Mouse (Mus musculus): Measurements from ENCODE around the gene Pter. TPM values are rescaled to one million over a fixed set of nuclear protein-coding genes. Genes with fewer than 3 reads are reported as not detected.

Gene Pter
- total RNA-seq, 2 experiments from 2014 or later: 1.0 to 2.2 TPM

DNA sequence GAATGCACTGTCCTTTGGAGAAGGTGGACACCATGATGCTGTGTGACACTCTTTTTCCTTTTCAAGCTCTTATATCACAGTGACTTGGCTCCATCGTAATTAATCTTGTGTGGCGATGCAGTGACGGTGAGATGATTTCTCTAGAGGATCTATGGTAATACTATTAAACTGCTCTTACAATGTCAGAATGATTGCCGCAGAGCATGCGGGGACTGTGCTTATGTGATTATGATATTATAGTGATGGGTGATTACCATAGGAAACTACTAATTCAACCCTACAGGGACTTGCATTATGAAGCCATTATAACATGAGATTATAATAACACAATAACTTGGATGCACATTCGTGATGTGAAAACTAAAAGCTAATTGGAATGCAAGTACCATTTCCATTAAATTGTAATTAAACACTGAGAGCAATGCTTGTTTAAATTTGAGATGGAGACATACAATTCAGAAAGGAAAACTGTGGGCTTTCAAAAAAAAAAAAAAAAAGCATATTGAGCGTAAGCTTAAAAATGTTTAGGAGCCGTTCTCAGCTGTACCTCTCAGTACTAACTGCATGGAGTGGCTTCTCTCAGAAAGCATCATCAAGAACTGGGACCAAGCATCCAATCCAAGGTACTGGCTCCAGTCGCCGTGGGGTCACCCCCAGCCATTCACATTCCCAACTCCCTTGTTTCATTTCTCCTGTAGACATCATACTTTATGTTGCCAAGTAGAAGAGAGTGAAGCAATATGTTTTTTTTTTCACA lies 13.8 kb downstream of the Pter start:
- no peak for DNase-seq (ENCODE audit: extremely low spot score in 1 of 2, low spot score in 2 of 2)
- Histone ChIP-seq H3K27ac (no peak overlapping the region), H3K4me3 (no peak overlapping the region)
- intact Hi-C loops (cut with DNase I): no loop called here
- TF ChIP-seq CTCF (IDR thresholded peaks at IDR 0.05): no peak

DNA sequence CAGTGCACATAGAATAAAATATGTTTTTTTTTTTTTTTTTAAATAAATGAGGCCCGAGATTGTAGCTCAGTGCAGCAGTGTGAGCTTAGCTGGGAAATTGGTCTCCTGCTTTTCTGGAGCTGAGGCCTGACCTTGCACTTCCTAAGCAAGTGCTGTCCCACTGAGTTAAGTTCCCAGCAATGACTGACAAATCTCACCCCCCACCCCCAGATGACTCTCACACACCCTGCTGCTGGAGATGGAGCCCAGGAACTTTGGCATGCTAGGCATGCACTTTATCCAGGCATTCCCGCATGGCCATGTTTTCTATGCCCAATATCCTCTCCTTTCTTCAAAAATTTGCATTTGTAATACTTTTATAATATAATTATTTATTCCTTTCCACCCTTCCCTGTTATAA lies 14.8 kb downstream of the Pter start:
- Histone ChIP-seq H3K27ac (no peak overlapping the region), H3K4me3 (no peak overlapping the region)
- no peak for TF ChIP-seq CTCF (IDR thresholded peaks at IDR 0.05)
- DNase-seq (ENCODE audit: extremely low spot score in 1 of 2, low spot score in 2 of 2): no peak
- intact Hi-C loops (cut with DNase I): no loop called here

DNA sequence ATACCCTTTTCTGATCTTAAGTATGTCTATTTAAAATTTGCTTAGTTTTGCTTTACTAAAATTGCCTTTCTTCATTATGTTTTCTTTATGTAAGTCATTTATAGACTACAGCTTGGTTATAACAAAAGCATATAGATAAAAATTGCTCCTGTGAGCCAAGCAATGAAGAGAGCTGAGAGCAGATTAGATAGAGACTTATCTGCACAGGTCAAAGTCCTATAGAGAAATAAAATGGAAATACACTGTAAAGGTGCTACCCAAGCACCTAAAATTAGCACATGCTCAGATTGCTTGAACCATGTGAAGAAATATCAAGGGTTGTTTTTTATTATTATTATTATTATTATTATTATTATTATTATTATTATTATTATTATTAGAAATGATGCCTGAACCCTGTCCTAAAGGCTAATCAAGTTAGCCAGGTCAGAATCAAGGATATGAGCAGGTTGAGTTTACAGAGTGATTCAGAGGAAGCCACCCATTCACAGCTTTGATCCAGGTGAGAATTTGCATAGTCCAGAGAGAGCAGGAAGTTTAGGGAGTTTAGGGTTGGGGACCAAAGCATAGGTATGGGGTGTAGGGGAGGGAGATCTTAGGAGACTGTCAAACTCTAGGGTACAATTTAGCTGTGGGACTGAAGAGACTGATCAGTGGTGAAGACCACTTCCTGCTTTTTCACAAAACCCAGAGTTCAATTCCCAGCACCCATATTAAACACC lies 33.0 kb downstream of the Pter start:
- intact Hi-C loops (cut with DNase I): no loop called here
- Histone ChIP-seq H3K4me3 (no peak overlapping the region), H3K27ac (no peak overlapping the region)
- DNase-seq (ENCODE audit: extremely low spot score in 1 of 2, low spot score in 2 of 2): no peak
- TF ChIP-seq CTCF (IDR thresholded peaks at IDR 0.05): no peak

DNA sequence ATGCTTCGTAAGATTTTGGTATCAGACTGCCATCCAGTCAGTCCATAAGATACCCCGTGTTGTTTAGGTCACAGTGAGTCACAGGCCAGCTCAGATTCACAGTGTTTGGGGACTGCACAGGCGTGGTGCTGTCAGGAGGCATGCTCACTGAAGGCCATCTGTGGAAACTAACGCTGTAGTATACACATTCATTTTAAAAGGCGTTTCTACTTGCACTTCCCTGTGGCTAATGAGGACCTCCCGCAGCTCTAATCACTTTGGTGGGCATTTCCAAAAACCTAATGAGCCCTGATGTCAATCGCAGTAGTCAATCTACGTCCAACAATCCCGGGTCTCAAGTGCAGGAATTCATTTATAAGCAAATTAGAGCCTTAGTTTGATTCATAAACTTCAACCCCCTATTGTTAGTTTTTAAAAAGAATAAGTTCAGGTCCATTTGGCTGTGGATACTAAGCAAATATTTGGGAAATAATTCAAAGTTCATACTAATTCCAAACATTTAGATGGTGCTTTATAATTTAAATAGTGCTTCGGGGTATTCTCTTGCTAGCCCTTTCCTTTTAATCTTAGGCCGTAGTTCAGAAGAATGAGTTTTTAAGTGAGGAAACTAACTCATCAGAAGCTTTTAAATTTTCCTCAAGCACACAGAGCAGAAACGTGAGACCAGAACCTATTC lies 46.3 kb downstream of the Pter start:
- no peak for TF ChIP-seq CTCF (IDR thresholded peaks at IDR 0.05)
- H3K4me3 ChIP-seq: no peak overlapping the region
- intact Hi-C loops (cut with DNase I): no loop called here
- H3K27ac ChIP-seq: no peak overlapping the region
- no peak for DNase-seq (ENCODE audit: extremely low spot score in 1 of 2, low spot score in 2 of 2)

DNA sequence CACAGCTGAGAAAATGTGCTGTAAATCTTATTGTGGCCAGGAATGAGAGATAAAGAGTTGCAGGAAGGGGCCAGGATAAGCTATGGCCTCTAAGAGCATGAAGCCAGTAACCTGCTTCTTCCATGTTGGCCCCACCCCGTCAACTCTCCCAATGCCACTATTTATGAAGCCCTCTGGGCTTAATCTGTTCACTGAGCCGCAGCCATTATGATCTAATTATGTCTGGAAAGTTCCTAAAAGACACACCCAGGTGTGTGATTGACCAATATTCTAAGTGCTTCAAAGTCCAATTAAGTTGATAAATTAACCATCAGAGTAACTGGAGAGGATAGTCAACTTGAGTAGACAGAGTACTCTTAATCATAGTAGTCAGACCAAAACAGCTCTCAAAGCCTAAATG lies 49.9 kb downstream of the Pter start:
- DNase-seq (ENCODE audit: extremely low spot score in 1 of 2, low spot score in 2 of 2): no peak
- TF ChIP-seq CTCF (IDR thresholded peaks at IDR 0.05): no peak
- Histone ChIP-seq H3K27ac (no peak overlapping the region), H3K4me3 (no peak overlapping the region)
- intact Hi-C loops (cut with DNase I): no loop called here

DNA sequence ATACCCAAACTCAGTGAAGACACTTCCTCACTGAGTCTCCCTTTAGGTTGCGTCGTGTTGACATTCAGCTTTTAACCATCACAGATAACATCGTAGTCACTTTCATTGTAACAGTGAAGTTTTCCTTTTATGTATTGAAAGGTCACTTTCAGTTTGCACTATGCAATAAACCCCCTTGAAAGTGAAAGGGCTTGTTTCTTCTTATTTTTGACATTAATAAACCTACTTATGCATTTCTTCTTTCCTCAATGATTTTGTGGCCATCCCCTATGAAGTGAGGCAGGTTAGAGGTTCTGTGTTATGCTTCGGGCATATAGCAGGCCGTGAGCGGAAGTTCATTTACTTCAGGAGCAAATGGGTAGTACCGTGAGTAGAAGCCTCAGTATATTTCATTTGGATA lies 53.5 kb downstream of the Pter start:
- intact Hi-C loops (cut with DNase I): no loop called here
- no peak for DNase-seq (ENCODE audit: extremely low spot score in 1 of 2, low spot score in 2 of 2)
- TF ChIP-seq CTCF (IDR thresholded peaks at IDR 0.05): no peak
- no peak overlapping the region for H3K27ac ChIP-seq
- no peak overlapping the region for H3K4me3 ChIP-seq

DNA sequence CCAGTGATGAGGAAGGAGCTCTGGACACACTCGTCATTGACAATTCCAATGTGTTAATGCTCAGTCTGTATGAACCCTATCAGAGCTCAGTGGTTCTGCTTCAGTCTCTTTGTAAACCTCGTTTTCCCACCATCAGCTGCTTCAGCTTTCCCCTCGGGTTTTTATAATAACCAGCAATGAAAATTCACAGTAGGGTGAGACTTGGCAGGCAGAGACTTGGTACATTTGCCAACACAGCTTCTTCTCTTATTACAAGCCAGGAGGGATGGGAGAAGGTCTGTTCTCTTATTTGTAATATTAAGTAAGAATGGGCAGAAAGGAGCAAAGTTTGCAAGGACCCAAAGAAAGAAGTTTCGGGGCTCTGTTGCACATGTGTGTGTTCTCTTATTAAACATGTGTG lies 54.9 kb downstream of the Pter start:
- H3K4me3 ChIP-seq: no peak overlapping the region
- intact Hi-C loops (cut with DNase I): no loop called here
- DNase-seq (ENCODE audit: extremely low spot score in 1 of 2, low spot score in 2 of 2): no peak
- TF ChIP-seq CTCF (IDR thresholded peaks at IDR 0.05): no peak
- no peak overlapping the region for H3K27ac ChIP-seq

DNA sequence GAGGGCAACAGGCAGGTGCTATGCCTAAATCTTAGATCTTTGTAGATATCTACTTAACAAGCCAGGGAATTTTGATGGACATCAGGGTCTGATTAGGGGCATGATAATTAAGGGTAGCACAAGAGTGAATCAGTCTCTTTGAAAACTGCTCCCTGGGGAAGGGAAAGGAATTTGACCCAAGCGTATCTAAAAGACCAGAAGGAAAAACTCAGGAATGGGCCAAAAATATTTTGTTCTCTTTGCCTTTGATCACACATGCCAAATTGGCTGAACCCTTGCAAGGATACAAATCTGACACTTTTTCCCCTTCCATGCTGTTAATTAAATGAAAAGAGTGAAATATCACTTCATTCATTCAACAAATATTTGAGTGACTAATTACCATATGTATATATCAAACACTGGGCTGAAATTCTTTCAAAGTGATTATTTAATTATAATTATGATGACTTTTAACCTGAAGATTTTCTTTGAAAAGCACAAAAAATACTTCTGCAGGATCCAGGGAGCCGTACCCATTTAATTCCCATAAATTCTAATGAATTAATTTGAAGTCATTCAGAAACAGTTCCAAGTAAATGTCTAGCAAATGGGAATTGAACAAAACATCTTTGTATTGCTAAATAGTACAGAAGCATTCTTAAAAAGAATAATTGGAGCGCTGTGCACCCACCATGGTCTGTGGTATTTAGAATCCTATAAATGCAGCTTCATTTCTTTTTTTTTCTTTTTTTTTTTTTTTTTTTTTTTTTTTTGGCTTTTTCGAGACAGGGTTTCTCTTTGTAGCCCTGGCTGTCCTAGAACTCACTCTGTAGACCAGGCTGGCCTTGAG lies 61.3 kb downstream of the Pter start:
- Histone ChIP-seq H3K27ac (no peak overlapping the region), H3K4me3 (no peak overlapping the region)
- no peak for DNase-seq (ENCODE audit: extremely low spot score in 1 of 2, low spot score in 2 of 2)
- intact Hi-C loops (cut with DNase I): no loop called here
- TF ChIP-seq CTCF (IDR thresholded peaks at IDR 0.05): no peak

DNA sequence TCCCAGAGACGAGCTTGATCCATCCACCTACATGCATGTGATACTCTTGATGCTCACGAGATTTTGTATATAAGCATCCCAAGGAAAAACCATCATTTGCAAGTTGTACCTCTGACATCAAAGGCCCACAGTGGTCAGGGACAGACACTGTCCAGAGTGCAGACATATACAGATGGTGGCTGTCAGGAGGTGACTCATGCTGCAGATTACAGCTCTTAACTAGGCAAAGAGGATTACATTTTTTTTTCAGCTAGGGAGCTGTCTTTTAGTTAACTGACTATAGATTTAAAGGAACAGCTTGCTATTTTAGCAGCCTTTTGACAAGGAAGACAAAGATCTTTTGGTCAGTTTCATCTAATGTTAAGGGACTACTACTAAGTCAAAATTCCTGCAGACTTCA lies 76.2 kb downstream of the Pter start:
- TF ChIP-seq CTCF (IDR thresholded peaks at IDR 0.05): no peak
- H3K4me3 ChIP-seq: no peak overlapping the region
- intact Hi-C loops (cut with DNase I): no loop called here
- H3K27ac ChIP-seq: no peak overlapping the region
- DNase-seq (ENCODE audit: extremely low spot score in 1 of 2, low spot score in 2 of 2): no peak

DNA sequence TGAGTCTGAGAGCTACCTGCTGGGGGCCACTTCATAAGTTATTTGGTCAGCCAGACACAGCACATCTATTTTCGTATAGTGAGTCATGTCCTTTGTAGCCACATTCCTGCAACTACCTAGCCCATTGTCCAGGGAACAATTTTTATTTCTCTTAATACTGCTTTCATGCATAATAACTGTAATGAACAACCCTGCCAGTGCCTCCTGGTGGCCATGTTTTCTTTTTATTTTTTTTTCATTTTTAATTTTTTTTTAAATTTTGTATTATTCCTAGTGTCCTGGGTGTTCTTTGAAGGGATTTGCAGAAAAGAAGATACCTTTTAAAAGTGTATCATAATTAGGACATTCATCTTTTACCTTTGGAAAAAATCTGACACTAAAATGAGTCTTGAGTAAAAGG lies 84.6 kb downstream of the Pter start:
- Histone ChIP-seq H3K27ac (no peak overlapping the region), H3K4me3 (peak overlapping the region; percentile 79)
- TF ChIP-seq CTCF (IDR thresholded peaks at IDR 0.05): peak; percentile 43
- DNase-seq (ENCODE audit: extremely low spot score in 1 of 2, low spot score in 2 of 2): no peak
- intact Hi-C loops (cut with DNase I): no loop called here

DNA sequence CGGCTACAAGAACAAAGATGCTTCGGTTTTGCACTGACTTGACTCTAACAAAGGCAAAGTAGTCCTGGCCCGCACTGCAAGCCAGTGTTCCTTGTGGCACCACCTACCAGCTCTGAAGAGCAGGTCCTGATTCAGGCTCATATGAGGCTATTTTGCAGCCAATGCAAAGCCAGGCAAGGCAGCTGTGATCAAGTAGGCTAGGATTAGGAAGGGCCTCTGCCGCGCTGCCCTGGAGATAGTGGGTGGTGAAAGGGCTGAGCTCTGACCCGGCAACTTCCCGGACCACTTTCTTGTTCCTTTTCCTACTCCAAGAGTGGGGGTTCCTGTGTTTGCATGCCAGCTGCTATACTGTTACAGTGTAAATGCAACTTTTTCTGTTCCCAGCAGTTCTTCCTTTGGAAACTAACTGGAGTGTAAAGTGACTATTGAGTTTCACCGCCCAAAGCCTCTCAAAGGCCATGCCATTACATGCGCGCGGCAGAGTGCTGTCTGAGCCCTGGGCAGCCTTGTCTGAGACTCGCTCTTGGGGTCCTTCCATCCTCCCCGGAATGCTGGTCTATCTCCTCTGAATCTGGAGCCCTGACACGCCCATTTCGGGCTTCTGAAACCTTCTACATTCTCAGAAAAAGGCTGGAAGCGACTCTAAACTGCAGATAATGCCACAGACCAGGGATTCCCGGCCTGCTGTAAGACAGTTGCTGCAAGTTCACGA lies 85.6 kb downstream of the Pter start:
- no peak for TF ChIP-seq CTCF (IDR thresholded peaks at IDR 0.05)
- peak; percentile 12 to 20 for DNase-seq (ENCODE audit: extremely low spot score in 1 of 2, low spot score in 2 of 2)
- intact Hi-C loops (cut with DNase I): no loop called here
- peak overlapping the region; percentile 92 for H3K27ac ChIP-seq
- peak overlapping the region; percentile 79 for H3K4me3 ChIP-seq

Data from left cerebral cortex, adult 2 months (tissue).